Mouse (Mus musculus): ENCODE measurements at regions not wholly inside any gene's neighbourhood (a gene's known extent, or its start where the extent isn't known, plus 50 kb on each side); places are given as distances from the start of the nearest gene placed in this dataset.
"Not testable (repeated sequence)": the region's sequence is repeated elsewhere in the genome, so short reads cannot be mapped to it uniquely, and the experiment has no call there.

GRCm38 (mm10) chr1:164994247-164994660 is 58.9 kb upstream of the Xcl1 start:
- H3K27ac ChIP-seq (ENCODE audit: insufficient read depth, low read length), result peak overlapping the region; percentile 89
- H3K4me1 ChIP-seq (ENCODE audit: control insufficient read depth, insufficient read depth, low read length), result peaks cover 7% of the 10 kb centered on the region
- H3K4me3 ChIP-seq (ENCODE audit: insufficient read depth, low read length), result no peak overlapping the region
- TF ChIP-seq POLR2A (IDR thresholded peaks at IDR 0.05; ENCODE audit: low read depth, low read length) (no peak), CTCF (IDR thresholded peaks at IDR 0.05; ENCODE audit: borderline replicate concordance, insufficient read depth, low read length) (no peak)

- Histone ChIP-seq H3K27ac (ENCODE audit: insufficient read depth, low read length) (peak overlapping the region; percentile 92), H3K4me1 (ENCODE audit: control insufficient read depth, insufficient read depth, low read length) (peaks cover 10% of the 10 kb centered on the region)
- H3K4me3 ChIP-seq (ENCODE audit: insufficient read depth, low read length), result not testable (repeated sequence)
Measured at GRCm38 (mm10) chr1:164993175-164993875, 58.0 kb upstream of the Xcl1 start.

GRCm38 (mm10) chr1:164988982-164989381 is 53.7 kb upstream of the Xcl1 start:
- no peak for TF ChIP-seq POLR2A (IDR thresholded peaks at IDR 0.05; ENCODE audit: low read depth, low read length)
- TF ChIP-seq CTCF (IDR thresholded peaks at IDR 0.05; ENCODE audit: borderline replicate concordance, insufficient read depth, low read length), result no peak
- Histone ChIP-seq H3K4me1 (ENCODE audit: control insufficient read depth, insufficient read depth, low read length) (peaks cover 12% of the 10 kb centered on the region), H3K4me3 (ENCODE audit: insufficient read depth, low read length) (no peak overlapping the region), H3K27ac (ENCODE audit: insufficient read depth, low read length) (no peak overlapping the region)

- H3K27ac ChIP-seq (ENCODE audit: insufficient read depth, low read length), result no peak overlapping the region
- no peak for TF ChIP-seq CTCF (IDR thresholded peaks at IDR 0.05; ENCODE audit: borderline replicate concordance, insufficient read depth, low read length)
- TF ChIP-seq POLR2A (IDR thresholded peaks at IDR 0.05; ENCODE audit: low read depth, low read length), result no peak
- no peak overlapping the region for H3K4me3 ChIP-seq (ENCODE audit: insufficient read depth, low read length)
- peaks cover 10% of the 10 kb centered on the region for H3K4me1 ChIP-seq (ENCODE audit: control insufficient read depth, insufficient read depth, low read length)
Measured at GRCm38 (mm10) chr1:164988191-164988590, 52.9 kb upstream of the Xcl1 start.

GRCm38 (mm10) chr1:164985521-164985920 is 50.2 kb upstream of the Xcl1 start:
- H3K27ac ChIP-seq (ENCODE audit: insufficient read depth, low read length); H3K4me1 ChIP-seq (ENCODE audit: control insufficient read depth, insufficient read depth, low read length); H3K4me3 ChIP-seq (ENCODE audit: insufficient read depth, low read length): not testable (repeated sequence)
